Mouse (Mus musculus): ENCODE results near the gene Exoc6b. TPM values are rescaled to one million over a fixed set of nuclear protein-coding genes. Genes with fewer than 3 reads are reported as not detected.

The Exoc6b gene
- polyA plus RNA-seq (2017; shearing (Covaris generic)) = 26.7 TPM

GRCm38 (mm10) chr6:85069023-85069985 is at the start of gene Exoc6b:
TSS of gene Exoc6b (minus strand) at chr6:85069513.

GRCm38 (mm10) chr6:84593693-84594092 is 475.6 kb downstream of the Exoc6b start, which contains the start of gene Cyp26b1:
TSS of gene Cyp26b1 (minus strand) at chr6:84593908.

Other genes with a start within 250 kb of the Exoc6b start
- 68.4 TPM for gene Spr, start 68.3 kb upstream of the Exoc6b start, polyA plus RNA-seq (2017; shearing (Covaris generic))
- not detected for gene Emx1, start 117.9 kb upstream of the Exoc6b start, polyA plus RNA-seq (2017; shearing (Covaris generic))